Comparison of ENCODE assay signal across 10 mouse cellular contexts in genomic region chr13:36149175-36149939, GRCm38 (mm10). TPM values are rescaled to one million over a fixed set of nuclear protein-coding genes. Genes with fewer than 3 reads are reported as not detected.
DNase-seq lines count a peak whose midpoint lies in the region; ATAC-seq and TF ChIP-seq lines count a peak whose summit lies in the region.
"Had no signal": no experiment of that assay in that cellular context is flagged by ENCODE, and none has a peak within 500 bp of the region (broad histone marks: within the 10 kb centered on the region; RNA-seq: fewer than 3 reads in every experiment).

No protein-coding gene starts in this region.

- no peak overlapping the region for H3K4me3 ChIP-seq in hindbrain, embryonic 16.5 days (ENCODE audit: low read length)
- no peak overlapping the region for H3K4me3 ChIP-seq in hindbrain, embryonic 11.5 days (ENCODE audit: low read depth, low read length)
- no peak overlapping the region for H3K4me3 ChIP-seq in ES-Bruce4 (ENCODE audit: low read depth, low read length)
- H3K4me3 ChIP-seq: heart, embryonic 13.5 days had no signal

- H3K4me2 ChIP-seq in hindbrain, embryonic 16.5 days (ENCODE audit: low read length) = no peak overlapping the region
- no peak overlapping the region for H3K4me2 ChIP-seq in hindbrain, embryonic 11.5 days (replicated peaks; ENCODE audit: low read depth, low read length)
- H3K4me2 ChIP-seq: heart, embryonic 13.5 days had no signal

- peak; percentile 75; the same call in 1 of the 2 replicates for TF ChIP-seq EP300 in ES-Bruce4 (IDR thresholded peaks at IDR 0.05; ENCODE audit: insufficient read depth, low read depth, low read length)

- peaks cover 4% of the 10 kb centered on the region for H3K4me1 ChIP-seq in hindbrain, embryonic 16.5 days (ENCODE audit: control insufficient read depth, insufficient read depth, low read depth, low read length)
- no peaks in the 10 kb centered on the region for H3K4me1 ChIP-seq in hindbrain, embryonic 11.5 days (replicated peaks; ENCODE audit: control insufficient read depth, insufficient read depth, low read length)
- H3K4me1 ChIP-seq in ES-Bruce4 (ENCODE audit: control insufficient read depth, insufficient read depth, low read length) = peaks cover 1% of the 10 kb centered on the region

- H3K9me3 ChIP-seq in hindbrain, embryonic 16.5 days (ENCODE audit: control insufficient read depth, low read length) = no peaks in the 10 kb centered on the region
- H3K9me3 ChIP-seq in hindbrain, embryonic 11.5 days (ENCODE audit: control insufficient read depth, low read length) = no peaks in the 10 kb centered on the region
- H3K9me3 ChIP-seq in ES-Bruce4 (replicated peaks; ENCODE audit: control insufficient read depth, insufficient read depth, low read length, poor library complexity, severe bottlenecking) = no peaks in the 10 kb centered on the region
- H3K9me3 ChIP-seq: heart, embryonic 13.5 days had no signal

- H3K36me3 ChIP-seq in hindbrain, embryonic 16.5 days (ENCODE audit: control insufficient read depth, insufficient read depth, low read length) = no peaks in the 10 kb centered on the region
- no peaks in the 10 kb centered on the region for H3K36me3 ChIP-seq in hindbrain, embryonic 11.5 days (ENCODE audit: control insufficient read depth, insufficient read depth, low read length)
- H3K36me3 ChIP-seq in ES-Bruce4 (ENCODE audit: control insufficient read depth, insufficient read depth, low read length, poor library complexity, severe bottlenecking) = no peaks in the 10 kb centered on the region
- H3K36me3 ChIP-seq: heart, embryonic 13.5 days had no signal

- no peak for DNase-seq in hindbrain, embryonic 11.5 days (ENCODE audit: low spot score)
- peak; percentile 23 for DNase-seq in cerebellum, adult 9-10 months
- peak; percentile 19 for DNase-seq in naive thymus-derived CD4-positive, alpha-beta T cell, adult 2 months (ENCODE audit: low read depth)
- DNase-seq in right cerebral cortex, postnatal 4 days = no peak
- DNase-seq in spleen, postnatal 4 days (ENCODE audit: low spot score in 2 of 2) = no peak

- no peak for TF ChIP-seq CTCF in ES-Bruce4 (IDR thresholded peaks at IDR 0.05; ENCODE audit: low read depth, low read length)

- WGBS in hindbrain, embryonic 16.5 days = 51% methylated on average over 6 of the region's 6 CpGs
- WGBS in hindbrain, embryonic 11.5 days = 56% methylated on average over 6 of the region's 6 CpGs

- no peak for TF ChIP-seq POLR2A in ES-Bruce4 (IDR thresholded peaks at IDR 0.05; ENCODE audit: insufficient read depth, low read length)

- no peak overlapping the region for H3K9ac ChIP-seq in hindbrain, embryonic 16.5 days (ENCODE audit: low read depth, low read length)
- no peak overlapping the region for H3K9ac ChIP-seq in hindbrain, embryonic 11.5 days (ENCODE audit: low read depth, low read length)
- no peak overlapping the region for H3K9ac ChIP-seq in ES-Bruce4 (ENCODE audit: low read depth, poor library complexity, severe bottlenecking)
- H3K9ac ChIP-seq: heart, embryonic 13.5 days; liver, embryonic 14.5 days had no signal

- peak; percentile 71 for ATAC-seq in hindbrain, embryonic 16.5 days
- ATAC-seq in hindbrain, embryonic 11.5 days (ENCODE audit: low FRiP score) = no peak
- ATAC-seq in erythroblast, adult 5-6 weeks (replicated peaks; ENCODE audit: low FRiP score, poor library complexity, severe bottlenecking) = no peak

- 0 out of 2 replicates have a peak overlapping the region, but pooled peaks have one; percentile 23 for H3K27ac ChIP-seq in hindbrain, embryonic 16.5 days (ENCODE audit: low read depth, low read length)
- H3K27ac ChIP-seq in hindbrain, embryonic 11.5 days (ENCODE audit: low read depth, low read length) = no peak overlapping the region
- no peak overlapping the region for H3K27ac ChIP-seq in ES-Bruce4 (ENCODE audit: insufficient read depth, low read length)
- H3K27ac ChIP-seq: heart, embryonic 13.5 days; liver, embryonic 14.5 days had no signal

- no peaks in the 10 kb centered on the region for H3K27me3 ChIP-seq in hindbrain, embryonic 16.5 days (replicated peaks; ENCODE audit: control insufficient read depth, insufficient read depth, low read length)
- H3K27me3 ChIP-seq in hindbrain, embryonic 11.5 days (ENCODE audit: control insufficient read depth, insufficient read depth, low read length) = no peaks in the 10 kb centered on the region
- H3K27me3 ChIP-seq in ES-Bruce4 (ENCODE audit: control insufficient read depth, insufficient read depth, low read length, poor library complexity, severe bottlenecking) = no peaks in the 10 kb centered on the region
- H3K27me3 ChIP-seq: heart, embryonic 13.5 days had no signal

RNA-seq across cellular contexts. Expression of gene Lyrm4, which starts 32.0 kb away (rescaled TPM):
- polyA plus RNA-seq in hindbrain, embryonic 16.5 days (2015; fragmentation: Nextera tagmentation; extraction: Ambion mirVana) = 38.8 and 40.0 TPM in 2 replicates
- polyA plus RNA-seq in hindbrain, embryonic 11.5 days (2014; fragmentation: Nextera tagmentation; extraction: Ambion mirVana) = 22.7 and 26.4 TPM in 2 replicates
- 8.4 and 8.5 TPM in 2 replicates for polyA plus RNA-seq in ES-Bruce4 (2011; ENCODE audit: insufficient read depth, insufficient read length, low read depth, missing spikeins)
- total RNA-seq in erythroblast, adult 5-6 weeks (2015; ENCODE audit: low replicate concordance) = 3.8 and 9.6 TPM in 2 replicates
- 7.2 and 8.5 TPM in 2 replicates for total RNA-seq in erythroblast, adult 5-6 weeks (2017; ENCODE audit: low replicate concordance)

RNA-seq across cellular contexts. Expression of gene Fars2, which starts 32.1 kb away (rescaled TPM):
- 29.2 and 29.4 TPM in 2 replicates for polyA plus RNA-seq in hindbrain, embryonic 16.5 days (2015; fragmentation: Nextera tagmentation; extraction: Ambion mirVana)
- 29.6 and 31.1 TPM in 2 replicates for polyA plus RNA-seq in hindbrain, embryonic 11.5 days (2014; fragmentation: Nextera tagmentation; extraction: Ambion mirVana)
- polyA plus RNA-seq in ES-Bruce4 (2011; ENCODE audit: insufficient read depth, insufficient read length, low read depth, missing spikeins) = 23.3 and 24.3 TPM in 2 replicates
- total RNA-seq in erythroblast, adult 5-6 weeks (2015; ENCODE audit: low replicate concordance) = 42.0 and 45.2 TPM in 2 replicates
- total RNA-seq in erythroblast, adult 5-6 weeks (2017; ENCODE audit: low replicate concordance) = 51.2 and 82.0 TPM in 2 replicates

Comparison
In these comparisons a context has a peak if more than half of its experiments do, and no peak if none do; other contexts are left out.
1. DNase-seq: peak in cerebellum, adult 9-10 months (single experiment) and naive thymus-derived CD4-positive, alpha-beta T cell, adult 2 months (single experiment); none in hindbrain, embryonic 11.5 days (single experiment), right cerebral cortex, postnatal 4 days (single experiment) and spleen, postnatal 4 days (0 of 2).